Mouse (Mus musculus) heart, embryonic 16.5 days (tissue): ENCODE results near the gene Lce1j. TPM values are rescaled to one million over a fixed set of nuclear protein-coding genes. Genes with fewer than 3 reads are reported as not detected.
"Not testable (repeated sequence)": the region's sequence is repeated elsewhere in the genome, so short reads cannot be mapped to it uniquely, and the experiment has no call there.

Source experiments
- ATAC-seq: fragments of 200-750 bp; cut with Nextera tagmentation; replicated peaks from 2 replicates; pipeline ENCODE4 v1.8.0; 2017; ENCODE audit warnings: moderate number of reproducible peaks; ENCODE audit not compliant: insufficient read depth, low FRiP score; ENCODE audit errors: extremely low read depth
- H3K27ac ChIP-seq: fragments of 300-500 bp; sonication (generic); 2 replicates; pipeline ENCODE4 v1.5.1; 2014; ENCODE audit warnings: mild to moderate bottlenecking, low read length, control low read depth, moderate library complexity
- H3K27me3 ChIP-seq: fragments of 300-500 bp; sonication (generic); 2 replicates; pipeline ENCODE4 v1.6.1; 2014; ENCODE audit warnings: low read length, mixed read lengths; ENCODE audit not compliant: control insufficient read depth, insufficient read depth
- H3K36me3 ChIP-seq: fragments of 300-500 bp; sonication (generic); 2 replicates; pipeline ENCODE4 v1.6.1; 2014; ENCODE audit not compliant: control insufficient read depth, insufficient read depth
- H3K4me1 ChIP-seq: fragments of 300-500 bp; sonication (generic); 2 replicates; pipeline ENCODE4 v1.6.1; 2014; ENCODE audit warnings: low read length, mixed read lengths; ENCODE audit not compliant: control insufficient read depth, insufficient read depth
- H3K4me2 ChIP-seq: fragments of 300-500 bp; sonication (generic); 2 replicates; pipeline ENCODE4 v1.6.1; 2014; ENCODE audit warnings: low read depth, mild to moderate bottlenecking, control low read depth, low read length
- H3K4me3 ChIP-seq: fragments of 300-500 bp; sonication (generic); 2 replicates; pipeline ENCODE4 v1.5.1; 2014; ENCODE audit warnings: mild to moderate bottlenecking, control low read depth, low read length
- H3K9ac ChIP-seq: fragments of 300-500 bp; sonication (generic); 2 replicates; pipeline ENCODE4 v1.6.1; 2014; ENCODE audit warnings: low read length, control low read depth
- H3K9me3 ChIP-seq: fragments of 300-500 bp; sonication (generic); replicated peaks from 2 replicates; pipeline ENCODE4 v1.6.1; 2016; ENCODE audit warnings: low read length; ENCODE audit not compliant: control insufficient read depth
- WGBS: fragments of 180-500 bp; shearing (Covaris S2); extraction: QIAGEN DNeasy Blood & Tissue Kit; methylation state at CpG from one replicate; pipeline ENCODE4 v1.1.7; 2014; 5-methylcytosine and 5-hydroxymethylcytosine counted together
- polyA plus RNA-seq: library from polyadenylated mRNA; unstranded; fragments of >200 nt; fragmentation: Nextera tagmentation; extraction: Ambion mirVana; gene quantifications from 2 replicates; pipeline ENCODE4 v1.2.1, GENCODE M21; 2015

Lce1j gene
- not detected in 2 replicates for polyA plus RNA-seq

- H3K9ac ChIP-seq = no peak within 1 kb of the TSS
- H3K9me3 ChIP-seq = no peaks in the 10 kb centered on the region
- no peaks in the 10 kb centered on the region for H3K4me1 ChIP-seq
- no peak within 1 kb of the TSS for H3K4me2 ChIP-seq
- no peaks in the 10 kb centered on the region for H3K36me3 ChIP-seq
- no peak within 1 kb of the TSS for H3K4me3 ChIP-seq
- 60% methylated on average over 1 of the region's 1 CpGs for WGBS
- ATAC-seq = no peak
- H3K27me3 ChIP-seq = no peaks in the 10 kb centered on the region
- H3K27ac ChIP-seq = no peak within 1 kb of the TSS
These were observed at the start of gene Lce1j for GRCm38 (mm10) chr3:92790414-92790813. Gene Lce1j, minus strand, starts transcription at chr3:92790514.

- WGBS = 11% methylated on average over 1 of the region's 1 CpGs
- ATAC-seq = no peak
- no peaks in the 10 kb centered on the region for H3K9me3 ChIP-seq
- H3K27ac ChIP-seq = no peak within 1 kb of the TSS
- no peak within 1 kb of the TSS for H3K4me2 ChIP-seq
- H3K4me1 ChIP-seq = no peaks in the 10 kb centered on the region
- no peaks in the 10 kb centered on the region for H3K36me3 ChIP-seq
- no peaks in the 10 kb centered on the region for H3K27me3 ChIP-seq
- no peak within 1 kb of the TSS for H3K4me3 ChIP-seq
- no peak within 1 kb of the TSS for H3K9ac ChIP-seq
These were observed 36.8 kb upstream of the Lce1j start, which contains the start of gene Kprp for GRCm38 (mm10) chr3:92827108-92827507. Gene Kprp, minus strand, starts transcription at chr3:92827247.

- 20% methylated on average over 1 of the region's 1 CpGs for WGBS
- Histone ChIP-seq H3K4me2 (no peak overlapping the region), H3K9ac (no peak overlapping the region), H3K4me1 (no peaks in the 10 kb centered on the region), H3K36me3 (no peaks in the 10 kb centered on the region), H3K27ac (no peak overlapping the region), H3K27me3 (no peaks in the 10 kb centered on the region), H3K4me3 (no peak overlapping the region), H3K9me3 (no peaks in the 10 kb centered on the region)
- ATAC-seq = no peak
These were observed 35.5 kb upstream of the Lce1j start for GRCm38 (mm10) chr3:92825808-92826207.

- H3K4me3 ChIP-seq, H3K4me1 ChIP-seq, H3K9ac ChIP-seq, H3K27ac ChIP-seq, H3K27me3 ChIP-seq, H3K9me3 ChIP-seq, H3K4me2 ChIP-seq, H3K36me3 ChIP-seq, ATAC-seq: not testable (repeated sequence)
- WGBS = 83% methylated on average over 2 of the region's 2 CpGs
These were observed 25.7 kb upstream of the Lce1j start for GRCm38 (mm10) chr3:92816036-92816435.

- Histone ChIP-seq H3K4me3 (no peak overlapping the region), H3K27ac (no peak overlapping the region), H3K4me1 (no peaks in the 10 kb centered on the region), H3K36me3 (no peaks in the 10 kb centered on the region), H3K9ac (no peak overlapping the region), H3K9me3 (no peaks in the 10 kb centered on the region), H3K27me3 (no peaks in the 10 kb centered on the region), H3K4me2 (no peak overlapping the region)
- WGBS = 80% methylated on average over 3 of the region's 3 CpGs
- ATAC-seq = no peak
These were observed 25.3 kb upstream of the Lce1j start for GRCm38 (mm10) chr3:92815581-92815980.

- Histone ChIP-seq H3K9ac (no peak within 1 kb of the TSS), H3K4me1 (no peaks in the 10 kb centered on the region), H3K4me2 (no peak within 1 kb of the TSS), H3K27ac (no peak within 1 kb of the TSS), H3K9me3 (no peaks in the 10 kb centered on the region), H3K27me3 (no peaks in the 10 kb centered on the region), H3K4me3 (no peak within 1 kb of the TSS), H3K36me3 (no peaks in the 10 kb centered on the region)
- no peak for ATAC-seq
These were observed 17.5 kb upstream of the Lce1j start, which contains the start of gene Lce1k for GRCm38 (mm10) chr3:92807791-92808190. Gene Lce1k, minus strand, starts transcription at chr3:92807891.

GRCm38 (mm10) chr3:92778799-92779198 is 11.5 kb downstream of the Lce1j start, which contains the start of gene Lce1i:
Gene Lce1i, minus strand, starts transcription at chr3:92778899.
- H3K27ac ChIP-seq = no peak within 1 kb of the TSS
- no peaks in the 10 kb centered on the region for H3K36me3 ChIP-seq
- H3K4me2 ChIP-seq = no peak within 1 kb of the TSS
- no peaks in the 10 kb centered on the region for H3K9me3 ChIP-seq
- H3K4me3 ChIP-seq = no peak within 1 kb of the TSS
- no peaks in the 10 kb centered on the region for H3K4me1 ChIP-seq
- no peak for ATAC-seq
- no peaks in the 10 kb centered on the region for H3K27me3 ChIP-seq
- H3K9ac ChIP-seq = no peak within 1 kb of the TSS
- 59% methylated on average over 1 of the region's 1 CpGs for WGBS

GRCm38 (mm10) chr3:92771573-92771972 is 18.7 kb downstream of the Lce1j start:
- no peaks in the 10 kb centered on the region for H3K9me3 ChIP-seq
- no peak overlapping the region for H3K27ac ChIP-seq
- no peak for ATAC-seq
- no peak overlapping the region for H3K9ac ChIP-seq
- WGBS = 18% methylated on average over 3 of the region's 3 CpGs
- H3K36me3 ChIP-seq = no peaks in the 10 kb centered on the region
- H3K4me2 ChIP-seq = no peak overlapping the region
- H3K4me1 ChIP-seq = no peaks in the 10 kb centered on the region
- H3K4me3 ChIP-seq = no peak overlapping the region
- H3K27me3 ChIP-seq = no peaks in the 10 kb centered on the region; the same call in 1 of the 2 replicates

GRCm38 (mm10) chr3:92764965-92765364 is 25.3 kb downstream of the Lce1j start, which contains the start of gene Lce1h:
Gene Lce1h, minus strand, starts transcription at chr3:92765065.
- Histone ChIP-seq H3K27ac (no peak within 1 kb of the TSS), H3K4me1 (no peaks in the 10 kb centered on the region), H3K36me3 (no peaks in the 10 kb centered on the region), H3K9me3 (no peaks in the 10 kb centered on the region), H3K9ac (no peak within 1 kb of the TSS), H3K4me2 (no peak within 1 kb of the TSS), H3K27me3 (no peaks in the 10 kb centered on the region), H3K4me3 (no peak within 1 kb of the TSS)
- ATAC-seq = no peak
- 90% methylated on average over 1 of the region's 1 CpGs for WGBS
